Mouse (Mus musculus) spleen, postnatal 14 days (tissue): ENCODE measurements around the gene Ptprn2.

Experiments used
- DNase-seq, 2 experiments: peaks; one replicate each; pipeline ENCODE4 v3.0.0; 2021 to 2022; ENCODE audit warnings: low spot score in 2 of 2

Ptprn2 gene

DNA sequence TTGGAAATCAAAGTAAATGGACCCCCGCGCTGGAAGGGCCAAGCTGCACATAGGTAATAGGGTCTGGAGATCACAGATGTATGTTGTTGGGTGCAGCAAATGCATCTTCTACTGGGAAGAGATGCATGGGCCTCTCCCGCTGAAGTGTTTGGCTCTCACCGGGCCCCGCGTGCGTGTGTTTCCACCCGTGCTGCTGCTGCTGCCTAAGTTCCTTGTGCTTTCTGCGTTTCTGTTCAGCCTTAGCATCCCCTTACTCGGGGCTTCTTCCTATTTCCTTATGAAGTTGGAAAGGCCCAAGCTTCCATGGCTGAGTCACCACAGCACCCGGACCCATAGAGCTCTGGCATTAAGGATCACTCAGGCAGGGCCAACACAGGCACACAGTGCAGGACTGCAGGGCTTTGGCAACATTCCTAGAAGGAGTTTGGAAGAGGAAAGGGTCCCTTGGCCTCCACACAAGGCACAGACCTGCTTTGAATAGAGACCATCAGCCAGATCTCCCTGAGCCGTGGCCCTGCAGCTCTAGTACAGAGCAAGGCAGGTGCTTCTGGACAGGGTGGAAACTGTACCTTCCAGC lies 772.5 kb downstream of the Ptprn2 start:
- no peak for DNase-seq

- DNase-seq: no peak
These were observed 775.1 kb downstream of the Ptprn2 start for GRCm38 (mm10) chr12:117260391-117261164.

DNA sequence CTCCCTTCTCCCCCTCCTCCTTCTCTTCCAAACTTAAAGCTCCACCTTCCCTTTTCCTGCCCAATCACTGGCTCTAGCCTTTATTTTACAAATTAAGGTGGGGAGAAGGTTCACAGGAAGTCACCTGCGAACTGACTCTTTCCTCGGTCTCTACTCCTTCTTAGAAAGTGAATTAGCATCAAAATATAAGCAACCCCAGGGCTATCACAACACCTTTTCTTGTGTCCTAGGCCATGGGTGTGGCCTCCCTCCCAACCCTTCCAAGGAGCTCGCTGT lies 775.6 kb downstream of the Ptprn2 start:
- DNase-seq: no peak

GRCm38 (mm10) chr12:117262003-117262402 lies 776.5 kb downstream of the Ptprn2 start:
- DNase-seq: no peak

GRCm38 (mm10) chr12:117263081-117263480 lies 777.6 kb downstream of the Ptprn2 start:
- no peak for DNase-seq

GRCm38 (mm10) chr12:117265211-117265610 lies 779.7 kb downstream of the Ptprn2 start:
- DNase-seq: no peak

- DNase-seq: no peak
These were observed 783.1 kb downstream of the Ptprn2 start for GRCm38 (mm10) chr12:117268543-117269172.

DNA sequence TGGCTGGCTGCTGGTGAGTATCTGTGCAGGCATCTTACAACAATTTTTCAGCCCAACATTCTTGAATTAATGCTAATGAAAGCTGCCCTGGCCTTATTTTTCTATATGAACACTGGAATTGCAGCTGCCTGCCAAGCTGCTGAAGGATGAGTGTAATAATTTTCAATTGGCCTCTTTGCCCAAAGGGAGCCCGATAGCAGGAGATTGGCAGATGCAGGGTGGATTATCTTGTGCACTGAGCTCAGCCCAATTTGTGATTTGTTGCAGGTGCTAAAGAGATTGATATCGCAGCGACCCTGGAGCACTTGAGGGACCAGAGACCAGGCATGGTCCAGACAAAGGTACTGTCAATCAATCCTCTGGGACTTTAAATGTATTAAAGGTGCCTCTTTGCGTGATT lies 783.8 kb downstream of the Ptprn2 start:
- DNase-seq: no peak

DNA sequence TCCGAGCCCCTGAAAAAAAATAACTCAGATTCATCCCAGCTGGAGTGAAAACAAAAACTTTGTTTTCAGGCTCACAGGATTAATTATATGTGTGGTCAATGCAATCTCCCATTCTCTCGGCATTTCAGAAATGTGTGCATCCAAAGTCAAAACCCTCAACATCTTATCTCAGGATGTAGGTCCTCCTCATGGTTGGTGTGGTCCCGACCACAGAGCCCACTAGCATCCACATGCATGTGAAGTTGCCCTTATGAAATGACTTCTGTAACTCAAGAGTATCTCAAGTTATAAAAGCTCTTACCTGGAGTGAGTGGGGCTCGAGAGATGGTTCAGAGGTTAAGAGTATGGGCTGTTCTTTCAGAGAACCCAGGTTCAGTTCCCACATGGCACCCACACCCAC lies 784.7 kb downstream of the Ptprn2 start:
- DNase-seq: no peak

DNA sequence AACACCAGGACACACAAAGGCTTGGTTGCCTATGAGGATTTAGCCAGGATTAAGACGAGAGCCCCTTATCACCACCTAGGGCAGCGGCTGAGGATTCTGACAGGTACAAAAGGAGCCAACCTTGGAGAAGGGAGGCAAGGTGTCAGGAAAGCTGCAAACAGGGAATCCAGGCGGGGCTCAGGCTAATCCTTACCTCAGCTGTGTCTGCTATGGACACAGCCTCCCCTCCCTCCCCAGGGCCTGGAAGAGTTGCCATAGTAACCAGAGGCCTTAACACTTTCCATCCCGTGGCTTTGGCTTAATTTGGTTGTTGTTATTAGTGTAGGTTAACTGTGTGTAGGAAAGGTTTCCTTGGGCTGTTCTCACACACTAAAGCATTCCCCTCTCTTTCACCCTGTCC lies 787.6 kb downstream of the Ptprn2 start:
- no peak for DNase-seq

- DNase-seq: no peak
These were observed 789.1 kb downstream of the Ptprn2 start for GRCm38 (mm10) chr12:117274576-117274975.

DNA sequence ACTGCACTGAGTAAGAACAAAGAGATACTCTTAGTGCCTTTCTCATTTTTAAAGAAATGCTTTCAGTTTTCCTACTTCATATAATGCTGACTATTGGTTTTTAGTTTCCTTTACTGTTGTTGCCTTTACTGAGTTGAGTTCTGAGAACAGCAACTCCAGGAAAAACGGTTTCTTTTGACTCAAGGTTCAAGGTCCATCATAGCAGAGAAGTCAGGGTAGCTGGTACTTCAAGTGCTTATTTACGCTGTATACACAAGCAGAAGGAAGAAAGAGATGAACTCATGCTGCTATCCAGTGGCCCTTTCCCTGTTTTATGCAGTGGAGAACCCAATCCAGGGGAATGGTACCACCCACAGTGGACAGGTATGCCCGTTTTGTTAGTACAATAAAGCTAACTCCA lies 795.3 kb downstream of the Ptprn2 start:
- no peak for DNase-seq

GRCm38 (mm10) chr12:117282659-117283058 lies 797.1 kb downstream of the Ptprn2 start:
- DNase-seq: no peak

- DNase-seq: no peak
These were observed 801.9 kb downstream of the Ptprn2 start for GRCm38 (mm10) chr12:117287456-117287855.

GRCm38 (mm10) chr12:117291943-117292342 lies 806.4 kb downstream of the Ptprn2 start:
- no peak for DNase-seq

DNA sequence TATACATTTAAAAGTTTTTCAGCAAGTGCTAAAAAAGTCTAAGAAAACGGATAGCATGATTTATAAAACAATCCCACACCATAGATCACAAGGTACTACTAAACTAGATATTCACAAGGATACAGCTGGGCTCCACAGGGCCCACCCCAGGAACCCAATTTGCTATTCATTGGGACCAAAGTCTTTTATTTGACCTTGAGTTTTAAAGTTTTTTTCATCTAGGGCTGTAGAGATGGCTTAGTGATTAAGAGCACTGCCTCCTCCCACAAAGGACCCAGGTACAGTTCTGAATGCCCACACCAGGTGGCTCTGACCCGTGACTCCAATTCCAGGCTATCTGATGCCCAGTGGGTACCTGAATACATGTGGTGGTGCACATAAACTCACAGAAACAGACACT lies 811.3 kb downstream of the Ptprn2 start:
- no peak for DNase-seq

- no peak for DNase-seq
These were observed 813.6 kb downstream of the Ptprn2 start for GRCm38 (mm10) chr12:117299084-117299483.

GRCm38 (mm10) chr12:117304751-117305624 lies 819.5 kb downstream of the Ptprn2 start:
- no peak for DNase-seq

- DNase-seq: no peak
These were observed 820.1 kb downstream of the Ptprn2 start for GRCm38 (mm10) chr12:117305625-117306105.

GRCm38 (mm10) chr12:117312079-117312478 lies 826.6 kb downstream of the Ptprn2 start:
- DNase-seq: no peak

- DNase-seq: no peak
These were observed 829.5 kb downstream of the Ptprn2 start for GRCm38 (mm10) chr12:117314987-117315386.

GRCm38 (mm10) chr12:117315661-117316060 lies 830.1 kb downstream of the Ptprn2 start:
- no peak for DNase-seq
